Mouse (Mus musculus) spleen, embryonic (tissue): ENCODE results near the gene A630001G21Rik.

Experiments
- CTCF ChIA-PET: fragments of 350-600 bp; sonication (Branson Sonifier 250); formaldehyde crosslinking; loops from one replicate; lab custom pipeline; 2022; lab: Charles Lee

A630001G21Rik gene

GRCm38 (mm10) chr1:85680226-85680625, 98.2 kb downstream of the A630001G21Rik start:
- CTCF ChIA-PET: no interaction called here
